Mouse (Mus musculus): ENCODE measurements at regions not wholly inside any gene's neighbourhood (a gene's known extent, or its start where the extent isn't known, plus 50 kb on each side); places are given as distances from the start of the nearest gene placed in this dataset.

DNA sequence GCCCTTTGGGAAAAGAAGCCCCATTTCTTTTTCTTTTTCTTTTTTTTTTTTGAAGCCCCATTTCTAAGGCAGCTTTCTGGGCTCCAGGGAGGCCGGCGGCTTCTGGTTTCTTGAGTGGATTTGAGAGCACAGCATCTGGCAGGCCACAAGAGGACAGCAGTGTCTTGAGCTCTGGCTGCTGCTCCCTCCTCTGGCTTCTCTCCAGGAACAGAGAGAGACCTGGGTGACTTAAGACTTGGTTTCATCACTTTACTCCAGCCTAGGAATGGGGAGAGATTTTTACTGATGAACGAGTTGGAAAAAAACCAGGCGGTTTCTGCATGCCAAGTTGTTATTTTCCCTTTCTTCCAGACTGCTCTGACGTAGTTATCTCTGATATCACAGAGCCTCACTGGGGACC lies 233.7 kb downstream of the Gm5447 start:
- DNase-seq (ENCODE audit: low spot score) = no peak

DNA sequence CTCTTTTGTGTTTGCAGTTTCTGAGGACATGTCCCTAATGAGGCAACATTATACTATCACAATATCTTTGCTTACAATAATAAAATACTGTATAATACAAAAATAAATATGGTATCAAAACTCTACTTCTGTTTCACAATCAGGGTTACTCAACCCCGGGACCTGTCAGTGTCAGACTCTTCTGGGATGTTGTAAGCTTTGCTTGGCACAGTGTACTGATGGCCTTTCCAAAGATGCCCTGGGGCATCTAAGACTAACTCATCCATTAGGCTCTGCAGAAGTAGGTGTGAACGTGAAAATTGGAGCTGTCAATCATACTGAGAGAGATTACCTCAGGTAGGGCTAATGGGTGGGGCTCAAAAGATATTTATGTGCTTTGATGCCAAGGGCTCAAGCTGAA lies 249.0 kb downstream of the Gm5447 start:
- no peak for DNase-seq (ENCODE audit: low spot score)

DNA sequence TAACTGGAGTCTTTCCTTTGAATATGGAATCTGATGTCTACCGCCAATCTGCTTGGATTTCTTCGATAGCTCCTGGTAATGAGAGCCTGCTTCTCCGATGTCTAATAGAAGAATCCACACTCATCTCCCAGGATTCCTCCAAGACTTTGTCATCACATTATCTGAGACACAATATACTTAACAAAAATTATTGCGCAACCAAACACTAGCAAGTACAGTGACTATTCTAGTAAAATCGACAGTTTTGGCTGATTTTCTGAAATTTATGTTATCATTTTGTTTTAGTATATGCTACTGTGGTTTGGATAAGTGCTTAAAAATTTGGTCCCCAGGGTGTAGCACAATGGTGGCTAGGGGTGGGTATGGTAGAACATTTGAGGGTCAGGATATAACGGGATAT lies 266.5 kb downstream of the Gm5447 start:
- DNase-seq (ENCODE audit: low spot score) = no peak

DNA sequence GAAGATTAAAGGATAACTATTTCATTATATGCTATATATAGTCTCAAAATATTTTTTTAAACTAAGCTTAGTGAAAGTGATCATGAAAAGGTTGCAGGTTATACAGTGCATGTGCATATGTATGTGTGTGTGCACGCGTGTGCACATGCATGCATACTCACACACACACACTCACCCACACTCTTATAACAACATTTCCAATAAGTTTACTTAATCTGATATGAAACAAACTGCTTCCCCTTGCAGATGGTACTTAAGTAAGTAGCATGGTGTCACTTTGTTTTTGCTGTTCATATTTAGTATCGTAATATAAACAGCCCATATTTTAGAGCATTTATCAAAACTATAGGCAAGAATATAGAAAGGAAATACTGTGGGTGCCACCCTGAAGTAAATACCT lies 275.0 kb downstream of the Gm5447 start:
- no peak for DNase-seq (ENCODE audit: low spot score)

GRCm38 (mm10) chr13:31249525-31249924 lies 275.5 kb downstream of the Gm5447 start:
- DNase-seq (ENCODE audit: low spot score) = no peak

DNA sequence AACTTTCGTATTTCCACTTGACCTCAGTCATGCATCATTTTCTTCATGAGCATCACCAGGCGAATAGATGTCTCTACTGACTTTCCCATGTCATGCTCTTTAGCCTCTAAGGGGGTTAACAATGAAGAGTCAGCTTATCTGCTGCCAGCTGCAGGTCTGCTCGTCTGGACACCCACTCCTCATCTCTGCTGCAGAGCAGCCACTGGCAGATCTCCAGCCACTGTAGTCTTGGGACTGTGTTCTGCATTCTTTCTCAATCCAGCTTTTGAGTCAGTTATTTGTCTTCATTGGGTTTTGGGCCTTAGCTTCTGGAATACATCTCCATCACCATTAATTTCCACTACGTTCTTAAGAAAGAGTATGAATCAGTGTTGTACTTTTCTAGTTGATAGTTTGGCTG lies 280.0 kb downstream of the Gm5447 start:
- DNase-seq (ENCODE audit: low spot score) = no peak

GRCm38 (mm10) chr13:31254744-31255143 lies 280.7 kb downstream of the Gm5447 start:
- DNase-seq (ENCODE audit: low spot score) = no peak

GRCm38 (mm10) chr13:31255506-31255905 lies 281.5 kb downstream of the Gm5447 start:
- no peak for DNase-seq (ENCODE audit: low spot score)

GRCm38 (mm10) chr13:31267865-31268264 lies 288.1 kb upstream of the Foxq1 start:
- no peak for DNase-seq (ENCODE audit: low spot score)

DNA sequence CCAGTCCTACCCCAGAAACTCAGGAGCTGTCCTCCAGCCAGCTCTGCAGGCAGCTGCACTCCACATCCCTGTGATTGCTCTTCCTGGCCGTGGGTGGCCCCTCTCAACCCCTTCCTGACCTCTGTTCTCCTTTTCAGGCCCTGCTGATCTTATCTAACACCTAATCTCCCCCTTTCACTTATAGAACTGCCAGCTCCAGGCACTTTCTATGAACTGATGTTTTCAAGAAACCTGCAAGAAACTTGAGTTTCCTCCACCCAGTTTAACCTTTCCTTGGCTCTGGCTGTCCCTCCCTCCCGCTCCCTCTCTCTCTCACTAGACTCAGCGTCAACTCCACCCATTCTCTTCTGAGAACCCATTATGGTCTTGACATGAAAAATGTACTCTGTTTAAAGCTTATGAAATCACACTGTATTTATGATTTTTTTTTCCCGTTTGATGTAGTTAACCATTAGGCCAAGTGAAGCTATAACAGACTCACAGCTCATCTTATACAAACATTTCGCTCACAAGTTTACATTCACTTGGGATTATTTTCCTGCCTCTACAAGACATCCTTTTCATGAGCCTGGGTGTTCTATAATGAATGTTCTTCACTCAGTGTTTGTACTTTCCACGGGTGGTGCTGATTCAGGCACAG lies 279.8 kb upstream of the Foxq1 start:
- DNase-seq (ENCODE audit: low spot score) = no peak

DNA sequence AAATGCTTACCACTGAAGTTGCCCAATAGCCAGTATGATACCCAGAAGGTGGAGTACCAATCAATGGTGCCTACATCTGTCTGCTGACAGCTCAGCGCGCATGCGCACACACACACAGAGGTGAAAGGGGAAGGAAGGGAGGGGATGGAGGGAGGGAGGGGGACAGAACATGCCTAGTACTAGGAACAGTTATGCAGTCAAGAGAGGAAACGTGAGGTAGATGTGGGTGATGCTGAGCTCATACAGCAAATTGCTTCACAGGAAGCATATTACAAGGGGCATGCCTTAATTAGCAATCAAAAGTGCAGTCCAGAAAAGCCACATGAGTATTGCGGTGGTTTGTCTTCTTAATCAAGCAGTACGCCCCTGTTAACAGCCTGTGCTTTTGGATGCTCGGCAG lies 265.3 kb upstream of the Foxq1 start:
- no peak for DNase-seq (ENCODE audit: low spot score)

- no peak for DNase-seq (ENCODE audit: low spot score)
These were observed 263.1 kb upstream of the Foxq1 start for GRCm38 (mm10) chr13:31292584-31293387.

GRCm38 (mm10) chr13:31294011-31294410 lies 261.9 kb upstream of the Foxq1 start:
- no peak for DNase-seq (ENCODE audit: low spot score)

- DNase-seq (ENCODE audit: low spot score) = no peak
These were observed 252.7 kb upstream of the Foxq1 start for GRCm38 (mm10) chr13:31303194-31303593.

- no peak for DNase-seq (ENCODE audit: low spot score)
These were observed 251.6 kb upstream of the Foxq1 start for GRCm38 (mm10) chr13:31304286-31304865.

GRCm38 (mm10) chr13:31309083-31309621 lies 246.8 kb upstream of the Foxq1 start:
- no peak for DNase-seq (ENCODE audit: low spot score)

GRCm38 (mm10) chr13:31312772-31313171 lies 243.2 kb upstream of the Foxq1 start:
- DNase-seq (ENCODE audit: low spot score) = no peak

DNA sequence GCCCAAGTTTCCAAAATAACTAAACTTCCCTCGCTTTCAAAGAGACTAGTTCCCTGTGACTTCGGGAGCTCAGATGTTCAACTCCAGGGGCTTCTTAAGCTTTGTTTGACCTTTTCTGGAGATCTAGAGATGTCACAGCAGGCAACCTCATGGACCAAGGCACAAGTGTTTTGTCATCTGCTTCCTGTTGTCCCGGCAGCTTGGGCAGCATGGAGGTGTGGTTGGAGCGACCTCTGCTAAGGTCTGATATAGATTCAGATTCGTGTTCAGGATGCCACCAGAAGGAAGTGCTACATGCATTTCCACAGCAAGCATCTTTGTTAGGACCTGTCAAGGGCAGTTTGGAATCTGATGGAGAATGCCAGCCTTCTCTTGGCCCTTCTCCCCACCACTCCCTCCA lies 242.1 kb upstream of the Foxq1 start:
- DNase-seq (ENCODE audit: low spot score) = no peak

DNA sequence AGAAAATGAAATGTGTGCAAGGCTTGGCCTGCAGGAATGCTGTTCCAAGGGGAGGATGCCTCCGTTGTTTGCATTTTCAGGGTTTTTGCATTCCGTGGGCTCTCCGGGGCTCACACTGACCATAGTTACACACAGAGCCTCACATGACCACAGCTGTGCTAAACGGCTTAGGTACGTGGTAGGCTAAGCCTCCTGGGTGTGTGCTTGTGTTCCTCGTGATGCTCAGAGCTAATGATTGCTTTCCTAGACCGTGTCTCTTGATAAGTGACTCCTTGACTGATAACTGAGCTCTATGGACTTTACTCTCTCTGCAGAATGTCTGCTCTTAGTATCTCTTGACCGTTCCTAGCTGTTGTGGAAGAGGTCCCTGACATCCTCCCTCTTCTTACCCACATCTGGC lies 238.9 kb upstream of the Foxq1 start:
- DNase-seq (ENCODE audit: low spot score) = no peak

- DNase-seq (ENCODE audit: low spot score) = no peak
These were observed 237.9 kb upstream of the Foxq1 start for GRCm38 (mm10) chr13:31318008-31318407.

GRCm38 (mm10) chr13:31321411-31321810 lies 234.5 kb upstream of the Foxq1 start:
- no peak for DNase-seq (ENCODE audit: low spot score)

- DNase-seq (ENCODE audit: low spot score) = no peak
These were observed 229.6 kb upstream of the Foxq1 start for GRCm38 (mm10) chr13:31326269-31326851.
